Mouse (Mus musculus) cerebellum, adult 2 months (tissue): ENCODE measurements around the gene Fitm1.

ENCODE experiments used
- CTCF ChIP-seq: fragments of 200-500 bp; IDR thresholded peaks from 2 replicates; pipeline ENCODE4 v1.5.1; 2011; ENCODE audit warnings: low read depth, mild to moderate bottlenecking, control low read depth, low read length, moderate library complexity, borderline replicate concordance; ENCODE audit not compliant: insufficient read depth
- POLR2A ChIP-seq: fragments of 200-500 bp; IDR thresholded peaks from 2 replicates; pipeline ENCODE4 v1.6.1; 2011; ENCODE audit warnings: low read length, control low read depth, borderline replicate concordance; ENCODE audit not compliant: insufficient read depth

GRCm38 (mm10) chr14:55544334-55544733 is 31.1 kb upstream of the Fitm1 start:
- TF ChIP-seq POLR2A (no peak), CTCF (no peak)
